Mouse (Mus musculus) liver, embryonic 11.5 days (tissue): Measurements from ENCODE around the gene Zfp94. TPM values are rescaled to one million over a fixed set of nuclear protein-coding genes. Genes with fewer than 3 reads are reported as not detected.

Experiments used
- ATAC-seq: fragments of 200-750 bp; cut with Nextera tagmentation; replicated peaks from 2 replicates; pipeline ENCODE4 v1.8.0; 2017; ENCODE audit warnings: moderate number of reproducible peaks, mild to moderate bottlenecking, moderate TSS enrichment, moderate library complexity; ENCODE audit not compliant: low FRiP score
- DNase-seq: peaks from one replicate; pipeline ENCODE4 v3.0.0-alpha.2; 2017; ENCODE audit warnings: low spot score
- H3K27ac ChIP-seq: fragments of 300-500 bp; sonication (generic); 2 replicates; pipeline ENCODE4 v1.5.1; 2014; ENCODE audit warnings: mild to moderate bottlenecking, low read depth, low read length, control low read depth
- H3K27me3 ChIP-seq: fragments of 300-500 bp; sonication (generic); replicated peaks from 2 replicates; pipeline ENCODE4 v1.6.1; 2014; ENCODE audit warnings: low read length, mixed read lengths; ENCODE audit not compliant: control insufficient read depth, insufficient read depth
- H3K36me3 ChIP-seq: fragments of 300-500 bp; sonication (generic); 2 replicates; pipeline ENCODE4 v1.6.1; 2014; ENCODE audit warnings: mild to moderate bottlenecking, low read length, moderate library complexity, mixed read lengths; ENCODE audit not compliant: control insufficient read depth, insufficient read depth
- H3K4me1 ChIP-seq: fragments of 300-500 bp; sonication (generic); replicated peaks from 2 replicates; pipeline ENCODE4 v1.6.1; 2014; ENCODE audit warnings: low read length, mixed read lengths; ENCODE audit not compliant: control insufficient read depth, insufficient read depth
- H3K4me2 ChIP-seq: fragments of 300-500 bp; sonication (generic); 2 replicates; pipeline ENCODE4 v1.6.1; 2014; ENCODE audit warnings: mild to moderate bottlenecking, control low read depth, moderate library complexity
- H3K4me3 ChIP-seq: fragments of 300-500 bp; sonication (generic); 2 replicates; pipeline ENCODE4 v1.5.1; 2014; ENCODE audit warnings: low read depth, low read length, control low read depth
- H3K9ac ChIP-seq: fragments of 300-500 bp; sonication (generic); 2 replicates; pipeline ENCODE4 v1.6.1; 2014; ENCODE audit warnings: low read depth, low read length, control low read depth
- H3K9me3 ChIP-seq: fragments of 300-500 bp; sonication (generic); 2 replicates; pipeline ENCODE4 v1.6.1; 2016; ENCODE audit warnings: low read length, inconsistent platforms, mixed read lengths; ENCODE audit not compliant: control insufficient read depth
- WGBS: fragments of 180-500 bp; shearing (Covaris S2); extraction: QIAGEN DNeasy Blood & Tissue Kit; methylation state at CpG from one replicate; pipeline ENCODE4 v1.1.7; 2014; 5-methylcytosine and 5-hydroxymethylcytosine counted together
- polyA plus RNA-seq: library from polyadenylated mRNA; unstranded; fragments of >200 nt; fragmentation: Nextera tagmentation; extraction: Ambion mirVana; gene quantifications from 2 replicates; pipeline ENCODE4 v1.2.1, GENCODE M21; 2014

Gene Zfp94
- polyA plus RNA-seq, 1 experiment from 2014 or later = 5.6 TPM

DNA sequence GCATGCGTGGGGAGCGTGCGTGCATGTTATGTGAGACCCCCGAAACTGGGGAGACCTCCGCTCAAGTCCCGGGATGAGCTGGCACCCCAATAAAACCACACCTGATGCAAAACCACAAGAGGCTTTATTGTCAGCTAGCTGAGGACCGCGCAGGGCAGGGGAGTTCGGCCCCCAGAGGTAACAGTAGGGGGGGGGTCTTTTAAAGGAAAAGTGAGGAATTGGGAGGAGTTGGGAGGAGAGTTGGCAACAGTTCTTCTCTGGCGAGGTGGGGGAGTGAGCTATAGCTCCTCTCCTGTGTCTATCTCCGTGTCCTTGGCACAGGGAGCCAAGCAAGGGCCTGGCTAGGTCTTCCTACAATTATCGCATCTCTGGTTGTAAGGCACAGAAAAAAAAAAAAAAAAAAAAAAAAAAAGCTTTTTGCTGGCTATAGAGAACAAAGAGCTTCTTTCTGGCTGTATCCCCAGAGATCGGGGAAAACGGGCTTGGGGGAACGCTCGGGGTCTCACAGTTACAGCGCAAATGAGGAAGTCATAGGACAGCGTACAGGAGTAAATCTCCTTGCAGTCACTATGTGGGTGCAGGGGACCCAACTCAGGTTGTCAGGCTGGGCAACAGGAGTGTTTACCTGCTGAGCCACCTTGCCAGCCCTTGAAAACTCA is 16.5 kb downstream of the Zfp94 start:
- peak overlapping the region; percentile 65 for H3K4me3 ChIP-seq
- ATAC-seq (peak; percentile 16), DNase-seq (peak; percentile 48)
- H3K27ac ChIP-seq = peak overlapping the region; percentile 6; the same call in 1 of the 2 replicates
- peak overlapping the region; percentile 37 for H3K9ac ChIP-seq
- H3K36me3 ChIP-seq = peaks cover 18% of the 10 kb centered on the region
- 0 out of 2 replicates have a peak, but pooled peaks cover 9% of the 10 kb centered on the region for H3K4me1 ChIP-seq
- H3K9me3 ChIP-seq = no peaks in the 10 kb centered on the region
- H3K27me3 ChIP-seq = no peaks in the 10 kb centered on the region
- WGBS = 2% methylated on average over 18 of the region's 18 CpGs
- peak overlapping the region; percentile 78 for H3K4me2 ChIP-seq

DNA sequence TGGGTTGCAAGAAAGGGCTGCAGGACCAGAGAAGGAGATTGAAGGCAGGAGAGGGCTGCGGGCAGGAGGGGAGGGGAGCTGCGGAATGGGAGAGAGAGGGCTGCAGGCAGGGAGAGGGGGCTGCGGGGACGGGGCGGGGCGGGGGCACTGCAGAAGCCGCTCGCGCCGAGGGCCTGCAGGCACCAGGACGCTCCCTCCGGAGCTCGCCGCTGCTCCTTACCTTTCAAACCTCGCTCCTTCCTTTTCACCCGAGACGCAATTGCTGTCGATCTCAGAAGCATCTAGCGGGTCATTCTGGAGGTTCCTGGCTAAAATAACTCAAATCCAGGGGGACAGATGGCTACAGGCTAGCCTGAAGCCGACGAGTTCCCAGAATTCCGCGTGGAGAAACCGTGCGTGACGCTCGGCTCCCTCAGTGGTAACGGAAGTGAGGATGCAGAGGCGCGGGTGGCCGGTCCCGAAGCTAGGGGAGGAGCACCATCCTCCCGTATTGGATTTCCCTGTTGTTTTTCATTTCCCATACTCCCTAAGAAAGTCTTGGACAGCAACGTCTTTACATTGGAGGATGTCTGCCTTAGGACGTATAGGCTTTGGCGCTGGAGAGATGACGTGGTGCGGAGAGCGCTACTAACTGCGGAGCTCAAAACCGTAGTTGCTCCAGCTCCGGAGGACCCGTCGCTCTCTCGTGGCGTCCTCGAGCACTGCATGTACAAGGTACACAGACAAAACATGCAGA is 17.3 kb downstream of the Zfp94 start:
- ATAC-seq = peak; percentile 83

DNA sequence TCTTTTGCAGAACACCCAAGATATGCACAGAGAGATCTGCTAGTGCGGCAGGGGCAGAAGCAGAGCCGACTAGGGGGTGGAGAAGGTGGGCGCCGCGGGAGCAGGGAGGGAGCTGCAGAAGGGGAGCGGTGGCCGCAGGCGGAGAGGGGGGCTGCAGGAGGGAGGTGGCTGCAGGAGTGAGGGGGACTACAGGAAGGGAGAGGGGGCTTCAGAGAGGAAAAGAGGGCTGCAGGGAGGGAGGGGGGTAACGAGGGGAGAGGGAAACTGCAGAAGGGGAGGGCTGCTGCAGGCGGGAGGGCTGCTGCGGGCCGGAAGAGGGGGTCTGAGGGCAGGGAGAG is 17.9 kb downstream of the Zfp94 start:
- 0 out of 2 replicates have a peak, but pooled peaks cover 9% of the 10 kb centered on the region for H3K4me1 ChIP-seq
- ATAC-seq = no peak
- H3K4me3 ChIP-seq = peak overlapping the region; percentile 65
- peaks cover 27% of the 10 kb centered on the region for H3K36me3 ChIP-seq
- DNase-seq = peak; percentile 38
- H3K9me3 ChIP-seq = no peaks in the 10 kb centered on the region
- H3K27ac ChIP-seq = peak overlapping the region; percentile 75
- WGBS = 1% methylated on average over 12 of the region's 12 CpGs
- no peaks in the 10 kb centered on the region for H3K27me3 ChIP-seq
- H3K9ac ChIP-seq = peak overlapping the region; percentile 65
- peak overlapping the region; percentile 78 for H3K4me2 ChIP-seq

More for the DNA sequence above, 17.3 kb downstream of the Zfp94 start:
- peaks cover 26% of the 10 kb centered on the region for H3K36me3 ChIP-seq
- H3K27ac ChIP-seq = peak overlapping the region; percentile 75
- WGBS = under 1% methylated on average over 44 of the region's 47 CpGs
- peak overlapping the region; percentile 78 for H3K4me2 ChIP-seq
- H3K27me3 ChIP-seq = no peaks in the 10 kb centered on the region
- peak; percentile 79 for DNase-seq
- 0 out of 2 replicates have a peak, but pooled peaks cover 9% of the 10 kb centered on the region for H3K4me1 ChIP-seq
- H3K9ac ChIP-seq = peak overlapping the region; percentile 65
- peak overlapping the region; percentile 65 for H3K4me3 ChIP-seq
- no peaks in the 10 kb centered on the region for H3K9me3 ChIP-seq

DNA sequence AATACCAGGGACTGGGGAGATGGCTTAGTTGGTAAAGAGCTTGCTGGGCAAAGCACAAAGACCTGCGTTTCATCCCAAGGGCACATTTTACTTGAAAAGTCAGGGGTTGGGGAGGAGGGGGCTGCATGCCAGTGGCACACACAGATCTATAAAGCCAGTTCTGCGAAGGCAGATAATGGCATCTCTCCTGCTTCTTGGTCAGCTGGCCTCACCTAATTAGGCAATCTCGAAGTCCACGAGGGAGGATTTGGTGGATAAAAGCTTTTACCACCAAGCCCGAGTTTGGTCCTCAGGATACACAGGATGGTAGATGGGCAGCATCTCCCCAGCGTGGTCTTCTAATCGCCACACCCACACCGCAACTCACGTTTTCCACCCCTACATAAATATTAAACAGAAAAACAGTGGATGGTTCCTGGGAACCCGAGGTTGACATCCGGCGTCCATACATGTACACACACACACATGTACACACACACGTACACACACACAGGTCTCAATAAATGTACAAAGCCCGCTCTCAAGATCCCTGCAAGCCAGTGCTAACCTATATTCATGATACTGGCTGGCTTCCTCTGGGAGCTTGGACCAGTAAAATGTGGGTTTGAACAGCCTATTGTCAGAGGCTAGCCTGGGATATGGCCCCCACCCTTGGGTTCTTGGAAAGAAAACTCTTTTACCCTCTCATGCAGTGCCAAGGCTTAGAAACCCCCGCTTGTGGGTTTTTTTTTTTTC is 18.9 kb downstream of the Zfp94 start:
- H3K4me2 ChIP-seq = peak overlapping the region; percentile 78

GRCm38 (mm10) chr7:24296386-24296785 is 20.1 kb downstream of the Zfp94 start:
- H3K9me3 ChIP-seq = no peaks in the 10 kb centered on the region
- H3K4me2 ChIP-seq = no peak overlapping the region
- 88% methylated on average over 7 of the region's 7 CpGs for WGBS
- no peak for DNase-seq
- 0 out of 2 replicates have a peak, but pooled peaks cover 9% of the 10 kb centered on the region for H3K4me1 ChIP-seq
- no peak overlapping the region for H3K27ac ChIP-seq
- no peak for ATAC-seq
- no peaks in the 10 kb centered on the region for H3K27me3 ChIP-seq
- H3K9ac ChIP-seq = no peak overlapping the region
- H3K4me3 ChIP-seq = no peak overlapping the region
- peaks cover 32% of the 10 kb centered on the region for H3K36me3 ChIP-seq

More for the DNA sequence above, 18.9 kb downstream of the Zfp94 start:
- 0 out of 2 replicates have a peak, but pooled peaks cover 9% of the 10 kb centered on the region for H3K4me1 ChIP-seq
- H3K36me3 ChIP-seq = peaks cover 24% of the 10 kb centered on the region
- 89% methylated on average over 15 of the region's 15 CpGs for WGBS
- ATAC-seq = no peak
- H3K4me3 ChIP-seq = no peak overlapping the region
- H3K27me3 ChIP-seq = no peaks in the 10 kb centered on the region
- H3K9me3 ChIP-seq = no peaks in the 10 kb centered on the region
- no peak overlapping the region for H3K9ac ChIP-seq
- H3K27ac ChIP-seq = no peak overlapping the region
- no peak for DNase-seq

DNA sequence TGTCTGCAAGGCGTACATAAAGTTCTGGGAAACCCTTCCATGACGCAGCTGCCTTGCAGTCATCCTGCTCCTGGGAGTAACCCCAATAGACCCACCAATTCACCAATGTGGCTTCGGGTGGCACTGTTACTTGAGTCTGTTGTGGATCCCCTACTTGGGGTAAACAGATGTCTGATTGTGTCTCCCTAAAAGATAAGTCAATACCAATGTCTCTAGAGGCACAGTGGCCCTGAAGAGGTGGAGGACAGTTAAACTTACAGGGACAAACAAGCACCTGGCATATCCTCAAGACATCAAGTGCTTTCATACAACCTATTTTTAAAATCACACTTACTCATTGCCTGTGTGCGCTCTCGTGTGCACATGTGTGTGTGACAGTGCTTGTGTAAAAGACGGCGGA is 21.1 kb downstream of the Zfp94 start:
- Histone ChIP-seq H3K36me3 (peaks cover 38% of the 10 kb centered on the region), H3K27me3 (no peaks in the 10 kb centered on the region), H3K4me2 (no peak overlapping the region), H3K9ac (no peak overlapping the region), H3K4me3 (no peak overlapping the region), H3K9me3 (no peaks in the 10 kb centered on the region), H3K4me1 (0 out of 2 replicates have a peak, but pooled peaks cover 6% of the 10 kb centered on the region), H3K27ac (no peak overlapping the region)
- no peak for ATAC-seq
- DNase-seq = no peak
- 93% methylated on average over 7 of the region's 7 CpGs for WGBS

DNA sequence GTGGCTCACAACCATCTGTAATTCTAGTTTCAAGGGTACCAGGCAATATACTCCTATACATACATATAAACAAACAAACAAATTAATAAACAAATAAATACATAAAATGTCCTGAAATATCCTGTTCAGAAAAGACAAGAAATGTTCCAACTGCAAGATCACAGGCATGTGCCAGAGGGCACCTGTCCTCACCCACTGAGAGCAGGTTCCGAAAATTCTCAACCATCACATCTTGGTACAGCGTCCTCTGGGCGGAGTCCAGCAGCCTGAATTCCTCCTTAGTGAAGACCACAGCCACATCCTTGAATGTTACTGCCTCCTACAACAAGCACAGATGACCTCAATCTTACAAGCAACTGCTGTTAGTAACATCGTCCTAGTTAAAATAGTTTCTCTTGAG is 21.7 kb downstream of the Zfp94 start:
- H3K4me1 ChIP-seq = 0 out of 2 replicates have a peak, but pooled peaks cover 3% of the 10 kb centered on the region
- H3K4me3 ChIP-seq = no peak overlapping the region
- no peak overlapping the region for H3K9ac ChIP-seq
- no peak overlapping the region for H3K4me2 ChIP-seq
- 92% methylated on average over 4 of the region's 4 CpGs for WGBS
- no peaks in the 10 kb centered on the region for H3K9me3 ChIP-seq
- ATAC-seq (no peak), DNase-seq (no peak)
- H3K36me3 ChIP-seq = peaks cover 41% of the 10 kb centered on the region
- no peaks in the 10 kb centered on the region for H3K27me3 ChIP-seq
- no peak overlapping the region for H3K27ac ChIP-seq

DNA sequence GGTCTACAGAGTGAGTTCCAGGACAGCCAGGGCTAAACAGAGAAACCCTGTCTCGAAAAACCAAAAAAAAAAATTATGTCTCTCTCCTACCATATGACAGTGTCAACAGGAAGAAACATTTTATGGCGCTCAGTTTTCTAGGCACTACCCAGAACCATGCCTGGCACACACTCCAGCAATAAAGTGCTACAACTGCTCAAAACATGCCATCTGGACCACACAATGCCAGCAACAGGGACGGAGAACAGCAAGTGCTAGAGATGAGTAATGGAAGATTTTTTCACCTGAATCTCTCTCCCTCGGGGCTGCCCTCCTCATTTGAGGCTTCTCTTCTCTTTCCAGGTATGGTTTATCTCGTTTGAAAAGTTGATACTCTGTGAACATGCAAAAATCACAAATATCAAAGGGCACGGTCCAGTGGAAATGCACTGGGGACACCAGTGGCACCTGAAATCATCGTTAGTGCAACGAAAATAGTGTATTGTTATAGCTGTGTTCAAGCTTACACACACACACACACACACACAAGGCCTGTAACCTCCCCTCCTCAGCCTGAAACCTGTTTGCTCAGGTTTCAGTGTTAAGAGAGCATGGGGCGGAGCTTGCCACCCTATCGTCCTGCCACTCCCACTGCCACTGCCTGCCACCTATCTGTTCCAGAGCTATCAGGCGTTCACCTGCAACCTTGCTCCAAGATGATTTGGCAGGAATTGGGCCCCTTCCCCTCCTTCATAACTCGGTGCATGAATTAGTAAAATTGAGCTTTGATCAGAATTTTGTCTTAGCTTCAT is 23.2 kb downstream of the Zfp94 start:
- Histone ChIP-seq H3K27me3 (no peaks in the 10 kb centered on the region), H3K9me3 (no peaks in the 10 kb centered on the region), H3K36me3 (peaks cover 44% of the 10 kb centered on the region), H3K27ac (no peak overlapping the region), H3K9ac (no peak overlapping the region), H3K4me3 (no peak overlapping the region), H3K4me2 (no peak overlapping the region), H3K4me1 (0 out of 2 replicates have a peak, but pooled peaks cover 1% of the 10 kb centered on the region)
- WGBS = 78% methylated on average over 12 of the region's 12 CpGs
- no peak for DNase-seq
- ATAC-seq = peak; percentile 32; the same call in 1 of the 2 replicates
